Mouse (Mus musculus): ENCODE data around the gene Scgb1a1.

DNA sequence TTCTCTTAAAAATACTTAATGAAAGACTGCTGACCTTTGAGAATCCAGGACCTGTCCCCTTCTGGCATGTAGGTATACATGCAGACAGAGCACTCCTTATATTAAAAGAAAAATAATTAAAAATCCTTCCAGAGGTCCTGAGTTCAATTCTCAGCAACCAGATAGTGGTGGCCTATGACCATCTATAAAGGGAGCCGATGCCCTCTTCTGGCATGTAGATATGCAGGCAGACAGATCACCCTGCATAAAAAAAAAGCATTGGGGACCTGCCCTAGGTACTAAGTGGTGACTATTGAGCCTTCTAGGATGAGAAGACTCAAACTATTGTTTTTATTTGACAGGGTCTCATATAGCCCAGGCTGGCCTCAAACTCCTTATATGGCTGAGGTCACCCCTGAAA lies 20.8 kb upstream of the Scgb1a1 start:
- TF ChIP-seq CTCF (IDR thresholded peaks at IDR 0.05; ENCODE audit: borderline replicate concordance, control insufficient read depth, extremely low read depth, insufficient read depth, low read length, poor library complexity) (no peak), POLR2A (IDR thresholded peaks at IDR 0.05; ENCODE audit: control insufficient read depth, extremely low read depth, insufficient read depth, low read length, poor library complexity) (no peak)
